Mouse (Mus musculus) embryonic fibroblast, embryonic 13.5 days (primary cell): Measurements from ENCODE around the gene Wwtr1. TPM values are rescaled to one million over a fixed set of nuclear protein-coding genes. Genes with fewer than 3 reads are reported as not detected.

Experiments used
- H3K27ac ChIP-seq: 2 replicates; pipeline ENCODE4 v1.5.1; 2012; ENCODE audit warnings: low read length, control low read depth, inconsistent platforms; ENCODE audit not compliant: insufficient read depth
- H3K4me1 ChIP-seq: 2 replicates; pipeline ENCODE4 v1.6.1; 2011; ENCODE audit warnings: low read length; ENCODE audit not compliant: control insufficient read depth, insufficient read depth
- H3K4me3 ChIP-seq: 2 replicates; pipeline ENCODE4 v1.5.1; 2011; ENCODE audit warnings: mild to moderate bottlenecking, control low read depth, low read length; ENCODE audit not compliant: insufficient read depth
- CTCF ChIP-seq: IDR thresholded peaks from 2 replicates; pipeline ENCODE4 v1.5.1; 2011; ENCODE audit warnings: mild to moderate bottlenecking, control low read depth, low read length, moderate library complexity, borderline replicate concordance; ENCODE audit not compliant: insufficient read depth
- POLR2A ChIP-seq: IDR thresholded peaks from 2 replicates; pipeline ENCODE4 v1.6.1; 2011; ENCODE audit warnings: low read depth, mild to moderate bottlenecking, control low read depth, low read length, moderate library complexity
- polyA plus RNA-seq: library from polyadenylated mRNA; stranded (reverse); fragments of >200 nt; gene quantifications from 2 replicates; pipeline ENCODE4 v1.2.4, GENCODE M21; 2011; ENCODE audit warnings: low read depth; ENCODE audit not compliant: missing spikeins, insufficient read length

Gene Wwtr1
- polyA plus RNA-seq, 1 experiment, result 86.4 TPM

DNA sequence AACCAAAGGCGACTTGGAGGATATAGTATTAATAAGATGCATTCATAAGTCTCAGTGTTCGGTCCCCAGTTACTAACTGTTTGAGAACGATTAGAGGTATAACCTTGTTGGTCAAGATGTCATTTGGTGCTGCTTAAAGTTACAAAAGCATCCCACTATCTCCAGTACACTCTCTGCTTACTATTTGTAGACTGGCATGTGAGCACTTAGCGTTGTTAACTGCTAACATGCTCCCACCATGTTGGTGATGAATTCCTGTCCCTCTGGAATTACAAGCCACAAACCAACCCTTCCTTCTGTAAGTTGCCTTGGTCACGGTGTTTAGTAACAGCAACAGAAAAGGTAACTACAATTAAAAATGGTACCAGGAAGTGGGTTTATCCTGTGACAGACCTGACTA lies 52.6 kb downstream of the Wwtr1 start:
- no peak for TF ChIP-seq CTCF
- TF ChIP-seq POLR2A, result no peak
- no peak overlapping the region for H3K27ac ChIP-seq
- H3K4me3 ChIP-seq, result no peak overlapping the region

GRCm38 (mm10) chr3:57521876-57522275 lies 53.8 kb downstream of the Wwtr1 start:
- Histone ChIP-seq H3K4me3 (no peak overlapping the region), H3K4me1 (no peaks in the 10 kb centered on the region), H3K27ac (no peak overlapping the region)
- TF ChIP-seq POLR2A, result no peak
- no peak for TF ChIP-seq CTCF

More for the DNA sequence above, 52.6 kb downstream of the Wwtr1 start:
- H3K4me1 ChIP-seq, result no peaks in the 10 kb centered on the region

DNA sequence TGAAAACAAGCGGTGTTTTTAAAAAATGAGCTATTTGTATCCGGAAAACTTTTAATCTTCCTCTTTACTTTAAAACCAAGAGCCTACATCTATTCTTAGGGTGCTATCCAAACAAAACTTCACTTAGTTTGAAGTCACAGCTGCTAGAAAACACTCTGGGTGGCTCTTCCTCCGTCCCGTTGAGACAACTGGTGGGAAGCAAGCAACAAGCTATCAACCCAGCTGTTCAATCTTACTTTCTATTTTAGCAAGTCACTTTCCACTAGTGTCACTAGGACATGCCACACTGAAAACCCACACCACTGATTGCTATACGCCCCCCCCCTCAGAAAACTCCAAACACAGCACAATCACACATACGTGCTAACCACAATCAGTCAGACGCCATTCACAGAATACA lies 55.7 kb downstream of the Wwtr1 start:
- H3K27ac ChIP-seq, result no peak overlapping the region
- no peak for TF ChIP-seq POLR2A
- TF ChIP-seq CTCF, result no peak
- no peaks in the 10 kb centered on the region for H3K4me1 ChIP-seq
- H3K4me3 ChIP-seq, result no peak overlapping the region

- Histone ChIP-seq H3K4me3 (no peak overlapping the region), H3K27ac (no peak overlapping the region), H3K4me1 (peaks cover 12% of the 10 kb centered on the region)
- TF ChIP-seq CTCF (no peak), POLR2A (no peak)
Observed at GRCm38 (mm10) chr3:57516146-57516545, 59.6 kb downstream of the Wwtr1 start.

- Histone ChIP-seq H3K4me3 (no peak overlapping the region), H3K4me1 (peaks cover 18% of the 10 kb centered on the region), H3K27ac (no peak overlapping the region)
- no peak for TF ChIP-seq POLR2A
- TF ChIP-seq CTCF, result no peak
Observed at GRCm38 (mm10) chr3:57515044-57515443, 60.7 kb downstream of the Wwtr1 start.

DNA sequence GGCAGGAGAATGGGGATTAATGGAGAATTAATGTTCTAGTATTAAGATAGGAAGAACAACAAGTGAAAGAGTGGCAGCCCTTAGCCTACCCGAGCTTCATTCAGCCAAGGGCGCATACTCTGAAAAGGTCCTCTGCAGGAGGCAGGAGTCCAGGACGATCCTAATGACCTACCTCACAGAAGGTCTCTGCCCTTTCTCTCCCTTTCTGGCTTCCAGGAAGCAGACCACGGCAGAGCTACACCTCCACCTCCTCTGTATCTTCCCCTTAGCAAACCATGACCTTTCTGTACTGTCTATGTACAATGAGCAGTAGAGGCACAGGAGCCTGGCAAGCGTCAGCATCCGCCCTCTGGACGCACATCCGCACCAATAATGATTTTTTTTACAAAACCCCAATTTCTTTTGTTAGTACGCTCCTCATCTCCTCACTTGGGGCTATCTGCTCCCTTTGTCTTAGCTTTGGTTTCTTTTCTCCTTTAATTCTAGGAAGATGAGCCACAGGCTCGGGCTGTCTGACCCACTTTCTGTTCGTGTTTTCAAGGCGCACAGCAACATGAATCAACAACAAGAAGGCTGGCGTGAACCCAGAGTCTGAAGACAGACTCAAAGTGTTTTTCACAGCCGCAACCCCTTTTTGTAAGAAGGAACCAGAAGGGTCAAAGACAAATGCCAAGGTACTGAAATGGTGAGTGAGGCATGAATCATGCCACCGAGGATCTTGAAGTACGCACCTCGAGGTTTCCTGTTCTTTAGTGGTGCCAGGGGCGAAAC lies 63.7 kb downstream of the Wwtr1 start:
- Histone ChIP-seq H3K4me3 (no peak overlapping the region), H3K27ac (peak overlapping the region; percentile 5), H3K4me1 (peaks cover 20% of the 10 kb centered on the region)
- TF ChIP-seq POLR2A (no peak), CTCF (no peak)

- H3K27ac ChIP-seq, result peak overlapping the region; percentile 65
- H3K4me3 ChIP-seq, result no peak overlapping the region
- peaks cover 20% of the 10 kb centered on the region for H3K4me1 ChIP-seq
- TF ChIP-seq CTCF (no peak), POLR2A (no peak)
Observed at GRCm38 (mm10) chr3:57509945-57510675, 65.6 kb downstream of the Wwtr1 start.

GRCm38 (mm10) chr3:57505991-57506390 lies 69.7 kb downstream of the Wwtr1 start:
- Histone ChIP-seq H3K27ac (no peak overlapping the region), H3K4me3 (no peak overlapping the region), H3K4me1 (peaks cover 20% of the 10 kb centered on the region)
- TF ChIP-seq POLR2A (no peak), CTCF (no peak)

DNA sequence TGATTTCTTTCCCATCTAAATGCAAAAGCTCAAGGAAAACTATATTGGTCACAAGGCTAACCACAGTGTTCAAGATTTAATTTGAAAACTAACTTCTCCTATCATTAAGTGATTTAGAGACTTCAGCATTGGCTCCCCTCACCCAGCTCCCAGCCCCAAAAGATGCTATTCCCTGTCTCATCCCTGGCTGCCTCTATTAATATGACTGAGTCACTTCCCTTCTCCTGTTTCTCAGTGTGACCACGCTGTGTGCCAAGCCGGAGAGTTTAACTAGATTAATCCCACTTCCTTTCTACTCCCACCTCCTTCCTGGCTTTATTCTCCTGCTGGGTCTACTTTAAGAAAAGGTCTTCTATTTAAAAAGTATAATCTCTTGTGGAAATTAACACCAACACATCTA lies 71.0 kb downstream of the Wwtr1 start:
- H3K4me3 ChIP-seq, result no peak overlapping the region
- H3K27ac ChIP-seq, result peak overlapping the region; percentile 66; the same call in 1 of the 2 replicates
- TF ChIP-seq CTCF (no peak), POLR2A (no peak)
- peaks cover 15% of the 10 kb centered on the region for H3K4me1 ChIP-seq
